Mouse (Mus musculus) MEL (cell line): Measurements from ENCODE around the gene Tesk2.

ENCODE experiments used
- CTCF ChIP-seq, 3 experiments: IDR thresholded peaks in 2 of 3; conservative IDR thresholded peaks in 1 of 3; 2 replicates each; pipeline ENCODE4 v1.5.1; 2011 to 2012; ENCODE audit warnings: low read length in 3 of 3, low read depth in 2 of 3, mild to moderate bottlenecking in 2 of 3, improper control_type of control experiment in 1 of 3, inconsistent platforms in 1 of 3, mixed read lengths in 1 of 3, moderate library complexity in 1 of 3; ENCODE audit not compliant: control insufficient read depth in 1 of 3, insufficient read depth in 1 of 3, poor library complexity in 1 of 3, severe bottlenecking in 1 of 3
- EP300 ChIP-seq, 2 experiments: IDR thresholded peaks; 2 replicates each; pipeline ENCODE4 v1.6.1; 2011; ENCODE audit warnings: improper control_type of control experiment in 2 of 2, low read length in 2 of 2, low read depth in 1 of 2, mild to moderate bottlenecking in 1 of 2
- GATA1 ChIP-seq: IDR thresholded peaks from 2 replicates; pipeline ENCODE4 v1.6.1; 2011; ENCODE audit warnings: low read depth, low read length, improper control_type of control experiment
- MXI1 ChIP-seq: IDR thresholded peaks from 2 replicates; pipeline ENCODE4 v1.6.1; 2011; ENCODE audit warnings: mild to moderate bottlenecking, low read depth, low read length, improper control_type of control experiment
- POLR2A ChIP-seq, 2 experiments: IDR thresholded peaks; 2 replicates each; pipeline ENCODE4 v1.6.1; 2011 to 2012; ENCODE audit warnings: low read length in 2 of 2, mild to moderate bottlenecking in 2 of 2, control low read depth in 1 of 2, improper control_type of control experiment in 1 of 2, low read depth in 1 of 2, moderate library complexity in 1 of 2; ENCODE audit not compliant: control insufficient read depth in 1 of 2, insufficient read depth in 1 of 2, poor library complexity in 1 of 2
- TCF12 ChIP-seq: IDR thresholded peaks from 2 replicates; pipeline ENCODE4 v1.6.1; 2014; ENCODE audit warnings: low read depth, mild to moderate bottlenecking, inconsistent platforms, low read length, improper control_type of control experiment, moderate library complexity
- USF1 ChIP-seq: IDR thresholded peaks from 2 replicates; pipeline ENCODE4 v1.6.1; 2014; ENCODE audit warnings: low read depth, mild to moderate bottlenecking, inconsistent platforms, low read length, improper control_type of control experiment, moderate library complexity

GRCm38 (mm10) chr4:116794273-116794672, 73.5 kb downstream of the Tesk2 start:
- TF ChIP-seq POLR2A (IDR thresholded peaks at IDR 0.05; ENCODE audit: control insufficient read depth in 1 of 2, insufficient read depth in 1 of 2, low read depth in 1 of 2, low read length in 2 of 2, poor library complexity in 1 of 2) (no peak), MXI1 (no peak), GATA1 (no peak), EP300 (IDR thresholded peaks at IDR 0.05; ENCODE audit: low read depth in 1 of 2, low read length in 2 of 2) (no peak), CTCF (IDR thresholded peaks at IDR 0.05 in 2 of 3, conservative IDR thresholded peaks at IDR 0.05 in 1 of 3; ENCODE audit: control insufficient read depth in 1 of 3, insufficient read depth in 1 of 3, low read depth in 2 of 3, low read length in 3 of 3, poor library complexity in 1 of 3, severe bottlenecking in 1 of 3) (peak in 2 of 3 experiments; percentile 28 to 40; a peak in 4 of 6 replicates), USF1 (no peak), TCF12 (no peak)
